Mouse (Mus musculus): ENCODE results near the gene Cubn. TPM values are rescaled to one million over a fixed set of nuclear protein-coding genes. Genes with fewer than 3 reads are reported as not detected.

The Cubn gene
- polyA plus RNA-seq, 1 experiment from 2014 or later = 0.27 TPM

DNA sequence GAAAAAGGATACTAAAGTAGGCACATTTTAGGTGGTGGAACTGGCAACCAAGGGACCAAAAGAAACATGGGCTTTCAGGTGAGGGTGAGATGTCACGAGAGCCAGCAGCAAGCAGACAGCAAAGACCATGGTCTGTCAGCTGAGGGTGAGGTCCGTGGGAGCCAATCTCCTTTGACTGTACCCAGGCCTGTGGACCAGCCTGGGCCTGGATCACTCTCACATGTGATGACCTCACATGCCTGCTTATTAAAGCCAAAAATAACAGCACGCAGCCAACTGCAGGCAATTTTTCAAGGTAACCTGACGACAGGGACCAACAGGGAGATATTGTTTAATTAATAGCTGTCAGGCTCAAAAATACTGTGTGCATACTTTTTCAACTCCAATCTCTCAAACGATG lies 255.9 kb downstream of the Cubn start:
- Histone ChIP-seq H3K9ac (no peak overlapping the region), H3K4me2 (no peak overlapping the region)
- no peak for ATAC-seq (ENCODE audit: low FRiP score)

DNA sequence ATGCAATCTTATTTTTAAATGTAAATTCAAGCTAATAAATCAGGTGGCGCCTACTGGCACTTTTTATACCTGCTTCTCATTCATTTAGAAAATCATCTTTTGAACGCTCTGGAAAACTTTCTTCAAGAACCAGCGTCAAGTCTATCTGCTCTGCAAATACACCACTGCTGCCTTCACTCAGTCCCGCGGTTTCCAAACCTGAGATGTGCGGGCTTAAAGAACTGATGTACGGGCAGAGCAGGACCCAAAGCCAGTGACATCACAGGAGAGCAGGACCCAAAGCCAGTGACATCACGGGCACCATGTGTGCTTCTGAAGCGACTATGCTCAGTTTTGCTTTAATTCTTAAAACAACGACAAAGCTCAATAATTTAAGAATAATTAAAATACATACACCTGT lies 256.8 kb downstream of the Cubn start:
- H3K4me2 ChIP-seq = no peak overlapping the region
- no peaks in the 10 kb centered on the region for H3K9me3 ChIP-seq
- no peaks in the 10 kb centered on the region for H3K36me3 ChIP-seq (replicated peaks)
- 0 out of 2 replicates have a peak, but pooled peaks cover 3% of the 10 kb centered on the region for H3K4me1 ChIP-seq
- no peak overlapping the region for H3K9ac ChIP-seq
- H3K27me3 ChIP-seq = no peaks in the 10 kb centered on the region
- H3K4me3 ChIP-seq (replicated peaks) = no peak overlapping the region
- no peak overlapping the region for H3K27ac ChIP-seq
- no peak for ATAC-seq (ENCODE audit: low FRiP score)
- WGBS = 92% methylated on average over 10 of the region's 10 CpGs

More for the DNA sequence above, 255.9 kb downstream of the Cubn start:
- Histone ChIP-seq H3K4me3 (replicated peaks) (no peak overlapping the region), H3K9me3 (no peaks in the 10 kb centered on the region), H3K4me1 (0 out of 2 replicates have a peak, but pooled peaks cover 3% of the 10 kb centered on the region), H3K27ac (no peak overlapping the region), H3K36me3 (replicated peaks) (no peaks in the 10 kb centered on the region), H3K27me3 (no peaks in the 10 kb centered on the region)
- 76% methylated on average over 5 of the region's 5 CpGs for WGBS

DNA sequence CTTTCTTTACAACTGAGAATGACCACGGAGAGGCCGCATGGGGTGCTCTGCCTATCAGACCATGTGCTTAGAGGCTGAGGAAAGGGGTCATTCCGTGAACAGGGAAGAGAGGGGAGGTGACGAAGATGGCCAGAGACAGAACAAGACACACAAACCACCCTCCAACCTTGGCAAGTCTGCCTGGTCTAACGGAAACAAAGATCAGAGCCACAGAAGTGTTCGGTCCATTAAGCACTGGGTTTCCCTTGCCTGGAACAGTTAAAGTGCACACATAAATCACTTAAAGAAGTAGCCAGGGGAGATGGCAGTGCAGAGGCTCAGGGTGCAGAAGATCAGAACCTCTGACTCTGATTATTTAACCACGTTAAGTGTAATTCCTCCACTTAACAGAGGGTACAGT lies 257.7 kb downstream of the Cubn start:
- H3K4me2 ChIP-seq = no peak overlapping the region
- no peaks in the 10 kb centered on the region for H3K36me3 ChIP-seq (replicated peaks)
- 65% methylated on average over 7 of the region's 7 CpGs for WGBS
- no peaks in the 10 kb centered on the region for H3K9me3 ChIP-seq
- no peak overlapping the region for H3K9ac ChIP-seq
- no peak for ATAC-seq (ENCODE audit: low FRiP score)
- 0 out of 2 replicates have a peak, but pooled peaks cover 3% of the 10 kb centered on the region for H3K4me1 ChIP-seq
- no peak overlapping the region for H3K4me3 ChIP-seq (replicated peaks)
- H3K27me3 ChIP-seq = no peaks in the 10 kb centered on the region
- no peak overlapping the region for H3K27ac ChIP-seq

DNA sequence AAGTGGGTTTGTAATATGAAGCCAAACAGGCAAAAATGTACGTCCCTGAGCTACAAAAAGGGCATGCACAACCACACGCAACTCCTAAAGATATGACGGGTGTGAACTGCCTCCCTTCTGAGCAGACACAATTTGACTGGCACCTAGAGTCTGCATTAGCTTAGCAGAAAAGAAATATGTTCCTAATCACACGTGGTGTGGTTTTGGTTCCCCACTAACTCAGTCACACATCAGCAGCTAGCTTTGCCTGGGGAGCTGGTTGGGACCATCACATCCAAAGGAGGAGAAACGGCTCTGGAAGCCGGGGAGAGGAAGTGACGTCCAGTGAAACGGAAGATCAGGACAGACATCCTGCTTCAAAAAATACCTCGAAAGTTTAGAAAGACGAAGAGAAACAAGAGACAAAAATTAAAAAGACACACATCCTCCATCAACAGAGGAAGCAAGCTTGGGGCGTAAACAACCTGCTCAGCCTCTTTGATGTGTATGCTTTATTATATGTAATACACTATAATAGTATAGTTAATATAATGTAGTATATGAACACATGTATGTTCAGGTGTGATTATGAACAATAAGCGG lies 258.3 kb downstream of the Cubn start:
- no peak overlapping the region for H3K27ac ChIP-seq
- H3K4me1 ChIP-seq = 0 out of 2 replicates have a peak, but pooled peaks cover 3% of the 10 kb centered on the region
- no peak overlapping the region for H3K4me3 ChIP-seq (replicated peaks)
- no peaks in the 10 kb centered on the region for H3K27me3 ChIP-seq
- no peak overlapping the region for H3K9ac ChIP-seq
- no peak overlapping the region for H3K4me2 ChIP-seq
- H3K36me3 ChIP-seq (replicated peaks) = no peaks in the 10 kb centered on the region
- no peaks in the 10 kb centered on the region for H3K9me3 ChIP-seq
- WGBS = 87% methylated on average over 12 of the region's 12 CpGs
- no peak for ATAC-seq (ENCODE audit: low FRiP score)

- no peaks in the 10 kb centered on the region for H3K36me3 ChIP-seq (replicated peaks)
- WGBS = 93% methylated on average over 6 of the region's 6 CpGs
- H3K9me3 ChIP-seq = no peaks in the 10 kb centered on the region
- ATAC-seq (ENCODE audit: low FRiP score) = no peak
- H3K9ac ChIP-seq = no peak overlapping the region
- H3K4me3 ChIP-seq (replicated peaks) = no peak overlapping the region
- no peak overlapping the region for H3K27ac ChIP-seq
- no peak overlapping the region for H3K4me2 ChIP-seq
- H3K4me1 ChIP-seq = 0 out of 2 replicates have a peak, but pooled peaks cover 3% of the 10 kb centered on the region
- no peaks in the 10 kb centered on the region for H3K27me3 ChIP-seq
Observed at GRCm38 (mm10) chr2:13232305-13232704, 259.3 kb downstream of the Cubn start.

DNA sequence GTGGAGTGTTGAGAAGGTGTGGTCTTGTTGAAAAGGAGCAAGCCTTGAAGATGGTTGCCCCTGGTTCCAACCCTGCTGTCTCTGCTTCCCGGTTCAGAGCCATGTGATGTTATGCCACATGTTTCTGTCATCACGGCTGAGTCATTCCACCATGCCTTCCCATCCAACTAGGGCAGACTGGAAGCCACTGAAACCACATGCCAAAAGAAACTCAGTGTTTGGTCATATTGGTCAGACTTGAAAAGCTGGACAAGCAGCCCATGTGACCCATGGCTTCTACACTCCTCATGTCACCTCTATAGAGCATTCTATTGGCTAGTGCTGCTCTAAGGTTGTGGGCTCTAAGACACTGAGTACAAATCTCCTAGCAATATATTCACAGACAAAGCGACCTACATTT lies 261.9 kb downstream of the Cubn start:
- Histone ChIP-seq H3K4me3 (replicated peaks) (no peak overlapping the region), H3K9me3 (no peaks in the 10 kb centered on the region), H3K36me3 (replicated peaks) (no peaks in the 10 kb centered on the region), H3K9ac (no peak overlapping the region), H3K4me1 (peaks cover 7% of the 10 kb centered on the region; the same call in 1 of the 2 replicates), H3K4me2 (no peak overlapping the region), H3K27me3 (no peaks in the 10 kb centered on the region), H3K27ac (no peak overlapping the region)
- no peak for ATAC-seq (ENCODE audit: low FRiP score)
- WGBS = 92% methylated on average over 3 of the region's 3 CpGs

Other genes with a start within 250 kb of the Cubn start
- gene Rsu1, start 220.4 kb downstream of the Cubn start, polyA plus RNA-seq (2016; fragmentation: Nextera tagmentation; extraction: Ambion mirVana) = 59.8 and 65.0 TPM in 2 replicates
- 6.6 and 7.8 TPM in 2 replicates for gene Trdmt1, start 52.9 kb upstream of the Cubn start, polyA plus RNA-seq (2016; fragmentation: Nextera tagmentation; extraction: Ambion mirVana)
- 1,088 and 1,103 TPM in 2 replicates for gene Vim, start 82.1 kb upstream of the Cubn start, polyA plus RNA-seq (2016; fragmentation: Nextera tagmentation; extraction: Ambion mirVana)

Data from forebrain, embryonic 12.5 days (tissue).